Mouse (Mus musculus) megakaryocyte, embryonic 14.5 days (primary cell): ENCODE measurements around the gene Rala. TPM values are rescaled to one million over a fixed set of nuclear protein-coding genes. Genes with fewer than 3 reads are reported as not detected.

Experiments
- H3K27me3 ChIP-seq: replicated peaks from 2 replicates; pipeline ENCODE3; 2012; ENCODE audit warnings: inconsistent platforms
- H3K36me3 ChIP-seq: replicated peaks from 2 replicates; pipeline ENCODE3; 2012; ENCODE audit warnings: low read length, inconsistent platforms, mixed read lengths
- H3K4me1 ChIP-seq: 2 replicates; pipeline ENCODE4 v1.6.1; 2012; ENCODE audit warnings: inconsistent platforms
- H3K4me3 ChIP-seq: replicated peaks from 2 replicates; pipeline ENCODE3; 2012; ENCODE audit warnings: moderate library complexity, mild to moderate bottlenecking, inconsistent platforms
- H3K9me3 ChIP-seq: 2 replicates; pipeline ENCODE4 v1.6.1; 2012; ENCODE audit warnings: inconsistent platforms
- FLI1 ChIP-seq: IDR thresholded peaks from 2 replicates; pipeline ENCODE4 v1.6.1; 2012; ENCODE audit warnings: low read length, inconsistent platforms, mixed read lengths
- GATA1 ChIP-seq: IDR thresholded peaks from 3 replicates; pipeline ENCODE4 v1.6.1; 2012; ENCODE audit warnings: mixed read lengths, low read length, inconsistent platforms, borderline replicate concordance
- polyA plus RNA-seq: library from polyadenylated mRNA; stranded (reverse); fragments of >175 nt; gene quantifications from 2 replicates; pipeline ENCODE4 v1.2.3, GENCODE M21; 2012; ENCODE audit warnings: low replicate concordance; ENCODE audit not compliant: insufficient read depth

Gene Rala
- polyA plus RNA-seq, 1 experiment = 8.6 TPM

DNA sequence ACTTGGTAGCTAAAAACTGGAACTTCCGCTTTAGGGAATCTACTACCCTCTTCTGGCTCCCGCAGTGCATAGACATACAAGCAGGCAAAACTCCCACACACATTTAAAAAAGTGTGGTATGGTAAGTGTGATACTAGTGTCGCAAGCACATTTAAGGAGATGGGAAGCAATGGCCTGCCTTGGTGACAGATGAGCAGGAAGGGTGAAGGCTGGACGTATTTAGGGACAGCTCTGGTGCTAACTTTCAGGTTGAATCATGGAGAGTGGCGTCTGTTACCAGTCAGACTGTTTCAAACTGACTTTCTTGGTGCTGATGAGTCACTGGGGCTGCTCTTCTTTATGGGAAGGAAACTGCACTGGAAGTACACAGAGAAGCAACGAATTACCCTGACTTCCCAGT is 52.5 kb downstream of the Rala start:
- Histone ChIP-seq H3K36me3 (peaks cover 61% of the 10 kb centered on the region), H3K4me1 (peaks cover 4% of the 10 kb centered on the region), H3K27me3 (no peaks in the 10 kb centered on the region), H3K9me3 (no peaks in the 10 kb centered on the region), H3K4me3 (no peak overlapping the region)
- TF ChIP-seq FLI1 = no peak
- TF ChIP-seq GATA1 = no peak

DNA sequence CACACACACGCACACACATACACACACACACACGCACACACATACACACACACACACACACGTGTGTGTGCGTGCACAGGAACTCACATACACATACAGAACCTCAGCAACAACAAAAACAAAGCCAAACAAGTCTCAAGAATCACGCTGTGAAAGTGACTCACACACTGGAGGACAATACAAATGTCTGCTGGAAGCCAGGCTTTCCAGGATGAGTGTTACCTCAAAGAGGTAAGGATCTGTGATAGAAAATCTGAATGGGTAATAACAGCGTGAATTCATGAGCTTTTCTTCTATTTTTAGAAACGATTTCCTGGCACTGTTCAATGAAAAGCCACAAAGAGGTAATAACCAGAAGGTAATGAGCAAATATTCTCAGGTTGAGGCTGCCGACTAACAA is 59.8 kb downstream of the Rala start:
- H3K27me3 ChIP-seq = no peaks in the 10 kb centered on the region
- H3K36me3 ChIP-seq = peaks cover 33% of the 10 kb centered on the region
- H3K4me1 ChIP-seq = peaks cover 6% of the 10 kb centered on the region
- H3K9me3 ChIP-seq = no peaks in the 10 kb centered on the region
- H3K4me3 ChIP-seq = no peak overlapping the region
- TF ChIP-seq FLI1 (no peak), GATA1 (no peak)

DNA sequence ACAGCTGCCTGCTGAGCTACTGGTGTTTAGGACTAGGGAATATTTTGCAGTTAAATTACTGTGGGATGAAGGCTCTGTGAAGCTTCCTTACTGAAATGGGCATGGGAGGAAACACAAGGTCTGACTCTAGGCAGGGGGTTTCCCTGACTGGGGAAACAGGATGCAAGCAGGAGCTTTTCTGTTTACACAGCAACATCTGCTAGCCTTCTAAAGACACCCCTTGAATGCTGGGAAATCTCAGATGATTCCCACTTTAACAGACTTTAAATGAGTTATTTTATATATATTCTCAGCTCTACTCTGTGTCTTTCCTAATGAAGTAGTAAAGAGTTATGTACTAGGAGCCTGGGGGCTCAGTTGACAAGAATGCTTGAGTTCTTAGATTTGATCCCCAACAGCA is 65.0 kb downstream of the Rala start:
- Histone ChIP-seq H3K9me3 (peaks cover 27% of the 10 kb centered on the region), H3K36me3 (peaks cover 8% of the 10 kb centered on the region), H3K4me3 (no peak overlapping the region), H3K4me1 (no peaks in the 10 kb centered on the region), H3K27me3 (no peaks in the 10 kb centered on the region)
- TF ChIP-seq GATA1 = no peak
- no peak for TF ChIP-seq FLI1

DNA sequence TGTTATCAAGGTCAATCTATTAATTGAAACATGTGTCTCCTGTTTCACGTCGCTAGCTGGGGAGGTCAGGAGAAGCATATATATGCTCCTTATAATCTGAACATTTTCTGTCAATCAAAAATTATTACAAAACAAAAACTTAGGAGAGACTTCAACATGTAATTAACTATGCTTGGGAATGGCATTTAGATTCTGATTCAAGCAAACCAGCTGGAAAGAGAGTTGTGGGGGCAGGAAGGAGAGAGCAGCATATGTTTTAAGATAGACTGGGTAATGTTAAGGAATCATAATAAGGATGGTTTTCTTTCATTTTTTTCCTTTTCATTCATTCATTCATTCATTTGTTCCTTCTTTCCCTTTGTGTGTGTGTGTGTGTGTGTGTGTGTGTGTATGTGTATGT is 77.3 kb downstream of the Rala start:
- Histone ChIP-seq H3K9me3 (no peaks in the 10 kb centered on the region), H3K36me3 (no peaks in the 10 kb centered on the region), H3K4me1 (no peaks in the 10 kb centered on the region), H3K27me3 (no peaks in the 10 kb centered on the region), H3K4me3 (no peak overlapping the region)
- TF ChIP-seq GATA1 = no peak
- TF ChIP-seq FLI1 = no peak

DNA sequence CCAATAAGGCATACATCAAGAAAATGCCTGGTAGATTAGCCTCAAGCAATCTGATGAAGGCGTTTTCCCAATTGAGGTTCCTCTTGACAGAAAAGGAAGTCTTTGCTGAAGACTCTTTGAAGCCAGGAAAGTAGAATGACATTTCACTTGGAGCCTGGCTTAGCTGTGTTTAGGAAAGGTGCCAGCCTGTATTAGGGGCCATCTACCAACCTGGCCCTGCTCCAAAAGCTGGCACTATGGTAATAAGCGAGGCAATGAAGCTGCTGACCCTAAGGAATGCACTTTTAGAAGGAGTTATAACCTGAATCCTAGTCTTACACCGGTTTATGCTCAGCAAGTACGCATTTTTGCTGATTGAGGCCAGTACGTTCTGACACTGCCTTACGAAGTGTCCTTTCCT is 83.5 kb downstream of the Rala start:
- no peaks in the 10 kb centered on the region for H3K36me3 ChIP-seq
- TF ChIP-seq GATA1 (no peak), FLI1 (no peak)

DNA sequence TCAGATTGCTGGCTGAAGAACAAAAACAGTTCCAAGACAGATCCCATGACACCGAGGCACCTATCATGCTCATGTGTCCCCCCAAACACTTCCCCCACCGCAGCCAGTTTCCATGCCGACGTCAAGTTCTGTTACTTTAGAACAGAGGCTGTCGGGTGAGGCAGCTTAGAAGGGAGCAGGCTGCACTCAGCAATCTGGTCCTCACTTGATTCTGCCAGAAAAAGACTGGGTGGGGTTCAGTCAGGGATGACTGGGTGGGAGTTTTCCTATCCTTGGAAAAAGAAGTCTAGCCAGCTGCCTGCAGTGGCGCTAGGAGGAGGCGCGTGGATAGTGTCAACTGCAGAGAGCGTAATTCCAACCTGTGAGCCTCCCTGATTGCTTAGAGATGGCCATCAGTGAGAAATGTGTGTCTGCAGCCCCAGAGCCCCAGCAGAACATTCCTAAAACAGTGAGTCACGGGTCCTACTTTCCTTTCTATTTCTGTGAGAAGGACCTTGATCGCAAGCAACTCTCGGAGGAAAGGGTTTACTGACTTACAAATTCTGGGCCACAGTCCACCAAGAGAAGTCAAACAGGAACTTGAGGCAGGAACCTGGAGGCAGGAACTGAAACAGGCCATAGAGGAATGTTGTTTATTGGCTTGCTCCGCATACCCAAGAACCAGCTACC is 84.5 kb downstream of the Rala start:
- peaks cover 6% of the 10 kb centered on the region; the same call in 1 of the 2 replicates for H3K4me1 ChIP-seq
- H3K4me3 ChIP-seq = no peak overlapping the region
- TF ChIP-seq FLI1 (no peak), GATA1 (no peak)
- H3K9me3 ChIP-seq = peaks cover 20% of the 10 kb centered on the region
- peaks cover 22% of the 10 kb centered on the region for H3K27me3 ChIP-seq
- H3K36me3 ChIP-seq = no peaks in the 10 kb centered on the region

More for the DNA sequence above, 83.5 kb downstream of the Rala start:
- Histone ChIP-seq H3K4me1 (peaks cover 3% of the 10 kb centered on the region; the same call in 1 of the 2 replicates), H3K9me3 (peaks cover 17% of the 10 kb centered on the region), H3K4me3 (no peak overlapping the region), H3K27me3 (peaks cover 12% of the 10 kb centered on the region)

DNA sequence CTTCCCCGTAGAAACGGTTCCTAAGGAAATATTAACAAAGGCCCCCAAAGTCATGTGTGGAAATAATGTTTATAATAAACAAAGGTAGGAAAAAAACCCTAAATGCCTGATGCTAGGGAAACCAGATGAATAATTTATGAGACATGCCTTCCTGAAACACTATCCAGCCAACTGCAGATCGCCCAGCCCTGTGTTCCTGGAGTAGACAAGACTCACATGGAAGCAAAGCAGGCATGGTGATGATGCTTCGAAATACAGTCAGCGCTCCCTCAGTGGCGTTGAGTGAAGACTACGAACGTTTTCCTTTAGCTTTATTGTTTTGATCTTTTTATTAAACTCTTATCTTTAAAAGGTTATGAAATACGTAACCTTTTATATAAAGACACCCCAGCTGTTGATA is 87.0 kb downstream of the Rala start:
- peaks cover 6% of the 10 kb centered on the region; the same call in 1 of the 2 replicates for H3K4me1 ChIP-seq
- no peak overlapping the region for H3K4me3 ChIP-seq
- no peaks in the 10 kb centered on the region for H3K36me3 ChIP-seq
- H3K9me3 ChIP-seq = peaks cover 30% of the 10 kb centered on the region
- TF ChIP-seq GATA1 (no peak), FLI1 (no peak)
- peaks cover 25% of the 10 kb centered on the region for H3K27me3 ChIP-seq

DNA sequence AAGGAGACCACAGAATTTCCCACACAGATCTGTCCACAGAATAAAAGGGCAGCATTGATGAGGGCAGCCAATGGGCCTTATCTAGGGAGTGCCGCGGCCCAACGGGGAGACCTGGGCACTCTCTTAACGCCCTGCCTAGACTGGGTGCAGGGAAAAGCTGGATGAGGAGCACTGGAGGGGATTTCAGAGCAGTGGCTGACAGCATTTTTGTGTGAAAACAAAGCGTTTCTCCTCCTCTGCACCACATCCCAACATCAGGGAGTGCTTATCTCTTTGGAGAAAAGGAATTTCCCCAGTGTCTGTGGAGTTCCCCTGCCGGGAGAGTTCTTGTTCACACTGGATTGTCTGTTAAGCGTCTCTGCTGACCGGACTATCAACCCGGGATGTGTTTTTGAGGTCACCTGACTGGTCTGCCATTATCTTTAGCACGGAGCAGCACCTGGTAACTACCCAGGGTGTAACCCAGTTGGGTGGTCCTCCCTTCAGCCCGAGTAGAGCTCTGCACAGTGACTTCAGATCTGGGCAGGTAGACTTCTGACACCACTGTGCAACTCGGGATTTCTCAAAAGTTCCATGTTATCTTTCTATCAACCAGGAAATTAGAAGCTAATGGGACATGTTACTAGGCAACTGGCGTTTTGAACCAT is 88.4 kb downstream of the Rala start:
- Histone ChIP-seq H3K4me1 (peaks cover 6% of the 10 kb centered on the region), H3K27me3 (peaks cover 24% of the 10 kb centered on the region), H3K4me3 (no peak overlapping the region), H3K9me3 (peaks cover 27% of the 10 kb centered on the region), H3K36me3 (no peaks in the 10 kb centered on the region)
- TF ChIP-seq GATA1 (no peak), FLI1 (no peak)

DNA sequence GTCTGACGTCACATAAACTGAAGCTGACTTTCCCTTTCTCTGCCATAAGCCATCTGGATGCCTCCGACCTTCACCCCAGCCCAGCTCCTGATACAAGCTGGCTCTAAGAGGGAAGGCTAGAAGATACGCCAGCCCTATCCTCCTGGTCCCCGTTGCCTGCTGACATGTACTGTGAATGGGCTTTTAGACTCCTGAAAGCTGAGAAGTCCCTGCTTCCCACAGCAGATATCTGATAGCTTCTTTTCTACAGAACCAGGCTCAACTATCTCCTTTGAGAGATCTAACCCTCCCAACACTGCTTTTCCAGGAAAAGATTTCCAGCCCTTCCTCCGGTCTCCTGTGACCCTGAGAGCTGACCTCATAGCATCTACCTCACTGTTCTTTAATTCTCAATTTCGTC is 89.3 kb downstream of the Rala start:
- H3K9me3 ChIP-seq = peaks cover 20% of the 10 kb centered on the region
- TF ChIP-seq FLI1 = no peak
- TF ChIP-seq GATA1 = no peak
- H3K4me3 ChIP-seq = no peak overlapping the region
- H3K27me3 ChIP-seq = peaks cover 23% of the 10 kb centered on the region
- H3K4me1 ChIP-seq = peaks cover 6% of the 10 kb centered on the region
- no peaks in the 10 kb centered on the region for H3K36me3 ChIP-seq

DNA sequence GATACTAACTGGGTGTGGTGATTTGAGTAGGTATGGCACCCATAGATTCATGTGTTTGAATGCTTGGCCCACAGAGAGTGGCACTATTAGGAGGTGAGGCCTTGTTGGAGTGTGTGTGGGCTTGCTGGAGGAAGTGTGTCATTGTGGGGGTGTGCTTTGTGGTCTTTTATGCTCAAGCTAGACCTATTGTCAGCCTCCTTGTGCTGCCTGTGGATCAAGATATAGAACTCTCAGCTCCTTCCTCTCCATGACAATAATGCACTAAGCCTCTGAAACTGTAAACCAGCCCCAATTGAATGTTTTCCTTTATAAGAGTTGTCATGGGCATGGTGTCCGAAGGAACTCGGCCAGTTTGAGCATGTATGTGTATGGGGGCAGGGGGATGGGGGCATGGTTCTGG is 100.7 kb downstream of the Rala start:
- Histone ChIP-seq H3K9me3 (peaks cover 10% of the 10 kb centered on the region), H3K4me3 (no peak overlapping the region), H3K36me3 (no peaks in the 10 kb centered on the region), H3K27me3 (peaks cover 3% of the 10 kb centered on the region), H3K4me1 (peaks cover 7% of the 10 kb centered on the region)
- no peak for TF ChIP-seq FLI1
- no peak for TF ChIP-seq GATA1
